Mouse (Mus musculus) spleen, adult 2 months (tissue): ENCODE measurements around the gene Pitpnb.

ENCODE experiments used
- CTCF ChIP-seq: fragments of 200-500 bp; IDR thresholded peaks from 2 replicates; pipeline ENCODE4 v1.5.1; 2011; ENCODE audit warnings: mild to moderate bottlenecking, inconsistent platforms; ENCODE audit not compliant: insufficient read depth, insufficient read length, insufficient replicate concordance; ENCODE audit errors: extremely low read depth
- POLR2A ChIP-seq: fragments of 200-500 bp; IDR thresholded peaks from 2 replicates; pipeline ENCODE4 v1.6.1; 2011; ENCODE audit warnings: low read depth, low read length, inconsistent platforms

DNA sequence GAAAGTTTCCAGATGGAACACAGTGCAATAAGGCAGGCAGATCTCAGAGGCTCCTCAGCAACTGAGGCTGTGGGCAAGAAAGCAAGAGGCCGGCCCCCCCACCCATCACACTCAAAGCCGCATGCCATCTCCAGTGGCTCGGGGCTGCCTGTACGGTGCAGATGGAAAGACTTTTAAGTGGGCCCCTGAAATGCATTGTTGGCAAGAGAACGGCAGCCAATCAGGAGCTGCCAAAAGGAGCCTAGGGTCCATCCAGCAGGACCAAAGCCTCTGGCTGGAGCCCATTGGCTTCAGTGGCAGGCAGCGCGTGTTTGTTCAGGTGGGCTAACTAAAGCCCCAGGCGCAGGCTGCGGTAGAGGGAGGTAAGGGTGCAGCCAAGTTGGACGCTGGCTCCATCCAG lies 65.2 kb downstream of the Pitpnb start:
- no peak for TF ChIP-seq CTCF
- no peak for TF ChIP-seq POLR2A
